Mouse (Mus musculus): Measurements from ENCODE around the gene Uimc1. TPM values are rescaled to one million over a fixed set of nuclear protein-coding genes. Genes with fewer than 3 reads are reported as not detected.
A peak's percentile ranks its signal among the peaks of the same experiment; 100 is the strongest.
"Not testable (repeated sequence)": the region's sequence is repeated elsewhere in the genome, so short reads cannot be mapped to it uniquely, and the experiment has no call there.

The Uimc1 gene
- total and polyA plus RNA-seq, 3 experiments = 32.5 to 143 TPM; not detected in 1

DNA sequence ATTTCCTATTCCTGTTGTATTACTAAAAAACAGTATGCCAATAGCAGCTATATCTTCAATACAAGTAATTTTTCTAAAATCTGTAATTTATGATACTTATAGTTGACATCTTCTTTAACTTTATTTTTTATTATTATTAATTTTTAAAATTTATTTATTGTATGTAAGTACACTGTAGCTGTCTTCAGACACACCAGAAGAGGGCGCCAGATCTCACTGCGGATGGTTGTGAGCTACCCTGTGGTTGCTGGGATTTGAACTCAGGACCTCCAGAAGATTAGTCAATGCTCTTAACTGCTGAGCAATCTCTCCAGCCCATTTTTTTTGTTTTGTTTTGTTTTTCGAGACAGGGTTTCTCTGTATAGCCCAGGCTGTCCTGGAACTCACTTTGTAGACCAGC is 2.3 kb downstream of the Uimc1 start:
- H3K27ac ChIP-seq (ENCODE audit: control insufficient read depth, low read depth, low read length); H3K4me3 ChIP-seq (ENCODE audit: control insufficient read depth in 1 of 2, insufficient read depth in 1 of 2, low read depth in 2 of 2, low read length in 2 of 2); DNase-seq (ENCODE audit: low read depth, low spot score); H3K4me1 ChIP-seq (ENCODE audit: control insufficient read depth in 1 of 2, insufficient read depth in 2 of 2, low read length in 2 of 2); H3K27me3 ChIP-seq (ENCODE audit: control insufficient read depth in 1 of 2, insufficient read depth in 2 of 2, low read length in 2 of 2); H3K9me3 ChIP-seq (replicated peaks; ENCODE audit: insufficient read depth, low read length); H3K9ac ChIP-seq (ENCODE audit: control insufficient read depth, low read depth, low read length, poor library complexity, severe bottlenecking): not testable (repeated sequence)
- peaks cover 8 to 10% of the 10 kb centered on the region in 2 experiments for H3K36me3 ChIP-seq (ENCODE audit: control insufficient read depth in 1 of 2, insufficient read depth in 2 of 2, low read length in 2 of 2)
- peak in 1 of 3 experiments; percentile 27; a peak in 1 of 6 replicates for TF ChIP-seq CTCF (IDR thresholded peaks at IDR 0.05 in 2 of 3, conservative IDR thresholded peaks at IDR 0.05 in 1 of 3; ENCODE audit: control insufficient read depth in 1 of 3, insufficient read depth in 1 of 3, low read depth in 2 of 3, low read length in 3 of 3, poor library complexity in 1 of 3, severe bottlenecking in 1 of 3)
- H3K79me2 ChIP-seq (ENCODE audit: control insufficient read depth, insufficient read depth, low read length, poor library complexity) = peaks cover 26% of the 10 kb centered on the region

DNA sequence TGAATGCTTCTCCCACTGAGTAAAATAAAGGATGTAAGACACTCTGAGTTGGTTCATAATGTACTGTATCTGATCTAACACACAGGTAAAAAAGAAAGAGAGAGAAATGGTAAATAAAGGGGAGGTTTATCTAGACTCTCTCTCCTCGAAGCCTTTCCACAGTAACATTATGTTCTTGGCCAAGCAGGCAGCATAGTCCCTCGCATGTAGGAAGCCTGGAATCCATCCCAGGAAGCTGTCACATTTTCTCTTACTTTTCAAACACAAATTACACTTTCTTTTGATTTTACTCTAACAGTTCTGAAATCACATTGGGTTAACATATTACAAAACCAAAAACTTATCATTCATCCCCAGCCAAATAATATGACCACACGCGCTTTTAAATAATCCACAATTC is 7.5 kb downstream of the Uimc1 start:
- no peak for DNase-seq (ENCODE audit: low read depth, low spot score)
- Histone ChIP-seq H3K4me1 (ENCODE audit: control insufficient read depth in 1 of 2, insufficient read depth in 2 of 2, low read length in 2 of 2) (peaks cover 0 to 4% of the 10 kb centered on the region in 2 experiments; a peak in 1 of 4 replicates), H3K4me3 (ENCODE audit: control insufficient read depth in 1 of 2, insufficient read depth in 1 of 2, low read depth in 2 of 2, low read length in 2 of 2) (no peak overlapping the region), H3K9ac (ENCODE audit: control insufficient read depth, low read depth, low read length, poor library complexity, severe bottlenecking) (no peak overlapping the region), H3K27me3 (ENCODE audit: control insufficient read depth in 1 of 2, insufficient read depth in 2 of 2, low read length in 2 of 2) (no peaks in the 10 kb centered on the region), H3K27ac (ENCODE audit: control insufficient read depth, low read depth, low read length) (no peak overlapping the region), H3K36me3 (ENCODE audit: control insufficient read depth in 1 of 2, insufficient read depth in 2 of 2, low read length in 2 of 2) (peaks cover 8 to 22% of the 10 kb centered on the region in 2 experiments), H3K79me2 (ENCODE audit: control insufficient read depth, insufficient read depth, low read length, poor library complexity) (peaks cover 8% of the 10 kb centered on the region), H3K9me3 (replicated peaks; ENCODE audit: insufficient read depth, low read length) (no peaks in the 10 kb centered on the region)
- TF ChIP-seq MEF2A (IDR thresholded peaks at IDR 0.05; ENCODE audit: extremely low read depth, insufficient replicate concordance, low read depth, low read length, poor library complexity, severe bottlenecking) (no peak), NELFE (IDR thresholded peaks at IDR 0.05; ENCODE audit: low read depth, low read length) (no peak), BHLHE40 (IDR thresholded peaks at IDR 0.05; ENCODE audit: borderline replicate concordance, low read depth, low read length) (no peak), CHD1 (IDR thresholded peaks at IDR 0.05; ENCODE audit: low read depth, low read length) (no peak), CHD2 (IDR thresholded peaks at IDR 0.05; ENCODE audit: low read length) (no peak), GABPA (IDR thresholded peaks at IDR 0.05; ENCODE audit: low read depth, low read length) (no peak), GATA1 (IDR thresholded peaks at IDR 0.05; ENCODE audit: low read depth, low read length) (no peak)

DNA sequence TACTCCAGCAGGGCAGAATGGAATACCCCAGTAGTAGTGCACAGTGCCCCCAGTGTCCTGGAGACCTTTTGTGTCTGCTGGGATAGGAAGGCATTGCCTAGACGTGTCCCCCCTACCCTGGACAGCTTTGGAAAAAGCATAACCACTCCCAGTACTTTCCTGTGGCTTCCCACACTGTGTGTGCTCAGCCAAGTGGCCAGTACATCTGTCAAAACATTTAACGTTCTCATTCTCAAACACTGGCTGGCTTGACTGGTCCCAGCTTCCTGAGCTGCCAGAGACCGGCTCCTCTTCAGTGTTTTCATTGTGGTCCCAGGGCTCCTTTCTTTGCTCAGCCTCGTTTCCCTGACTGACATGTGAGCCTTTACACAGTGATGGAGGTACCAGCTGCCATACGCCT is 24.5 kb downstream of the Uimc1 start:
- no peak for DNase-seq (ENCODE audit: low read depth, low spot score)
- peaks cover 0 to 29% of the 10 kb centered on the region in 2 experiments; a peak in 2 of 4 replicates for H3K36me3 ChIP-seq (ENCODE audit: control insufficient read depth in 1 of 2, insufficient read depth in 2 of 2, low read length in 2 of 2)
- H3K27ac ChIP-seq (ENCODE audit: control insufficient read depth, low read depth, low read length) = no peak overlapping the region
- TF ChIP-seq USF1 (IDR thresholded peaks at IDR 0.05; ENCODE audit: low read depth, low read length) (no peak), MAZ (IDR thresholded peaks at IDR 0.05; ENCODE audit: low read depth, low read length) (no peak), CHD1 (IDR thresholded peaks at IDR 0.05; ENCODE audit: low read depth, low read length) (no peak), TCF12 (IDR thresholded peaks at IDR 0.05; ENCODE audit: low read depth, low read length) (no peak), POLR2AphosphoS2 (IDR thresholded peaks at IDR 0.05; ENCODE audit: low read length) (no peak), JUND (IDR thresholded peaks at IDR 0.05; ENCODE audit: low read depth, low read length) (no peak), CHD2 (IDR thresholded peaks at IDR 0.05; ENCODE audit: low read length) (no peak), SMC3 (IDR thresholded peaks at IDR 0.05; ENCODE audit: low read depth, low read length) (no peak), MYB (IDR thresholded peaks at IDR 0.05; ENCODE audit: low read depth, low read length) (no peak), EP300 (IDR thresholded peaks at IDR 0.05; ENCODE audit: low read depth in 1 of 2, low read length in 2 of 2) (no peak), RCOR1 (IDR thresholded peaks at IDR 0.05; ENCODE audit: low read depth, low read length) (no peak), SIN3A (IDR thresholded peaks at IDR 0.05; ENCODE audit: low read length) (no peak), MEF2A (IDR thresholded peaks at IDR 0.05; ENCODE audit: extremely low read depth, insufficient replicate concordance, low read depth, low read length, poor library complexity, severe bottlenecking) (no peak), TAL1 (IDR thresholded peaks at IDR 0.05; ENCODE audit: low read length) (no peak)
- no peaks in the 10 kb centered on the region for H3K9me3 ChIP-seq (replicated peaks; ENCODE audit: insufficient read depth, low read length)
- H3K4me3 ChIP-seq (ENCODE audit: control insufficient read depth in 1 of 2, insufficient read depth in 1 of 2, low read depth in 2 of 2, low read length in 2 of 2) = no peak overlapping the region
- no peaks in the 10 kb centered on the region for H3K4me1 ChIP-seq (ENCODE audit: control insufficient read depth in 1 of 2, insufficient read depth in 2 of 2, low read length in 2 of 2)
- no peak overlapping the region for H3K9ac ChIP-seq (ENCODE audit: control insufficient read depth, low read depth, low read length, poor library complexity, severe bottlenecking)
- H3K79me2 ChIP-seq (ENCODE audit: control insufficient read depth, insufficient read depth, low read length, poor library complexity) = no peaks in the 10 kb centered on the region
- H3K27me3 ChIP-seq (ENCODE audit: control insufficient read depth in 1 of 2, insufficient read depth in 2 of 2, low read length in 2 of 2) = no peaks in the 10 kb centered on the region
